Mouse (Mus musculus): ENCODE measurements around the gene Ubap1.

- no peak for TF ChIP-seq CTCF (IDR thresholded peaks at IDR 0.05; ENCODE audit: borderline replicate concordance, control insufficient read depth, extremely low read depth, insufficient read depth, low read length, poor library complexity)
- TF ChIP-seq POLR2A (IDR thresholded peaks at IDR 0.05; ENCODE audit: control insufficient read depth, extremely low read depth, insufficient read depth, low read length, poor library complexity): no peak
Measured at GRCm38 (mm10) chr4:41401573-41401972, 52.8 kb downstream of the Ubap1 start.
